Mouse (Mus musculus): Measurements from ENCODE around the gene Coro1b.

DNA sequence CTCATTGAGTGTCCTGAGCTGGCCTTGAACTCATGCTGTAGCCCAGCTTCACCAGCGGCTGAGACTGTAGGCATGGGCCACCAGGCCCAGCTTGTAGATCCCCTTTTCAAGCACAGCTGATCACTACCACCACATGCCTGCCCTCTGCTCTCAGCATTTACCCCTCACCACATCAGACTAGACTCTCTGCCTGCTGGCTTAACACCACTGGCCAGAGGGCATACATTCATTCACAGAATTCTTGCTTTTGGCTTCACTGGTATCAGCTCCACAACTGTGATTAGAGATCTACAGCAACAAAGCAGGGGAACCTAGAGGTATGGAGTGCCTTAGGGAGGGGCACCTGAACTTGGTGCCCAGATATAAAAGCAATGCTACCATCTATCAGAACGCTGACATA lies 27.9 kb upstream of the Coro1b start:
- TF ChIP-seq CTCF (IDR thresholded peaks at IDR 0.05; ENCODE audit: low read depth, low read length), result no peak
- TF ChIP-seq POLR2A (IDR thresholded peaks at IDR 0.05; ENCODE audit: extremely low read depth, insufficient read depth, low read length), result no peak
